Mouse (Mus musculus) liver, adult 2 months (tissue): ENCODE results near the gene Hlcs. TPM values are rescaled to one million over a fixed set of nuclear protein-coding genes. Genes with fewer than 3 reads are reported as not detected.

Source experiments
- DNase-seq: peaks from one replicate; pipeline ENCODE4 v3.0.0-alpha.2; 2011; ENCODE audit warnings: low read depth, low spot score; ENCODE audit errors: extremely low read depth
- H3K27ac ChIP-seq: fragments of 200-500 bp; replicated peaks from 2 replicates; pipeline ENCODE4 v1.5.1; 2012; ENCODE audit warnings: low read depth, mild to moderate bottlenecking, control low read depth, inconsistent platforms, low read length; ENCODE audit not compliant: insufficient read depth
- H3K27me3 ChIP-seq: fragments of 200-500 bp; 2 replicates; pipeline ENCODE4 v1.6.1; 2012; ENCODE audit warnings: mild to moderate bottlenecking, moderate library complexity, low read length, inconsistent platforms; ENCODE audit not compliant: control insufficient read depth, insufficient read depth
- H3K36me3 ChIP-seq: fragments of 200-500 bp; 2 replicates; pipeline ENCODE4 v1.6.1; 2012; ENCODE audit warnings: low read length, inconsistent platforms; ENCODE audit not compliant: control insufficient read depth, insufficient read depth
- H3K4me1 ChIP-seq: fragments of 200-500 bp; 2 replicates; pipeline ENCODE4 v1.6.1; 2011; ENCODE audit warnings: low read length; ENCODE audit not compliant: control insufficient read depth, insufficient read depth
- H3K4me3 ChIP-seq: fragments of 200-500 bp; 2 replicates; pipeline ENCODE4 v1.5.1; 2011; ENCODE audit warnings: low read depth, mild to moderate bottlenecking, control low read depth, low read length, moderate library complexity; ENCODE audit not compliant: insufficient read depth
- H3K79me2 ChIP-seq: fragments of 200-500 bp; 2 replicates; pipeline ENCODE4 v1.6.1; 2012; ENCODE audit warnings: inconsistent platforms, mild to moderate bottlenecking, low read length, moderate library complexity; ENCODE audit not compliant: control insufficient read depth, insufficient read depth
- H3K9ac ChIP-seq: fragments of 200-500 bp; 2 replicates; pipeline ENCODE4 v1.6.1; 2012; ENCODE audit warnings: low read depth, mild to moderate bottlenecking, control low read depth, inconsistent platforms, low read length
- CTCF ChIP-seq: fragments of 200-500 bp; IDR thresholded peaks from 2 replicates; pipeline ENCODE4 v1.5.1; 2011; ENCODE audit warnings: low read depth, low read length, control low read depth
- POLR2A ChIP-seq: fragments of 200-500 bp; IDR thresholded peaks from 2 replicates; pipeline ENCODE4 v1.6.1; 2011; ENCODE audit warnings: low read length, control low read depth; ENCODE audit not compliant: insufficient read depth; ENCODE audit errors: extremely low read depth
- WGBS: fragments of 180-500 bp; shearing (Covaris S2); methylation state at CpG from one replicate; pipeline ENCODE4 v1.1.7; 2018; 5-methylcytosine and 5-hydroxymethylcytosine counted together
- polyA plus RNA-seq: library from polyadenylated mRNA; depleted of rRNA; stranded (reverse); fragments of >200 nt; gene quantifications from 2 replicates; pipeline ENCODE4 v1.2.3, GENCODE M21; 2012
- total RNA-seq: library from RNA; depleted of rRNA; stranded (reverse); fragments of >200 nt; gene quantifications from 2 replicates; pipeline ENCODE4 v1.2.3, GENCODE M21; 2014

Hlcs gene
- total and polyA plus RNA-seq, 2 experiments: 6.0 to 7.2 TPM

GRCm38 (mm10) chr16:94255035-94255434, 58.3 kb downstream of the Hlcs start:
- H3K27me3 ChIP-seq: no peaks in the 10 kb centered on the region
- 93% methylated on average over 6 of the region's 6 CpGs for WGBS

DNA sequence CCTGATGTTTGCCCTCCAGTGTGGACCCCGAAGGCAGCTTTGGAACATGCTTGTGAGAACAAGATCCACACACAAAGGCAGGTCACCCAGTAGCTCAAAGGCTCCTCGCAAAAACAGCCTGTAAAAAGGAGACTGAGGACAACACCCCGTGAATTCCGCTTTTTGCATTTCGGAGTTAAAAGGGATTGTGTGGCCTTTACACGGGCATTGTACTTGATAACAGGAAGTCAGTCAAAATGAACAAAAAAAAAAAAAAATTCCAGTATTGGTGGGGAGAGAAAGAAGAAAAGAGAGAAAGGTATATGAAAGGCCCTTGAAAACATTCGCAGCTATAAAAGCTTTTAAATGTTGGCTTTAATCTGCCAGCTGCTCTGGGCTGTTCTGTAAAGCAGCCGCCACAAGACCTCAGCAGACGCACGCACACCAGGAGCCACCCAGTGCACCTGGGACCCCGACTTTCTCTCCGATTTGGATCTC, 58.9 kb downstream of the Hlcs start:
- no peak overlapping the region for H3K27ac ChIP-seq
- no peaks in the 10 kb centered on the region for H3K36me3 ChIP-seq
- WGBS: 90% methylated on average over 12 of the region's 12 CpGs

More at GRCm38 (mm10) chr16:94255035-94255434, 58.3 kb downstream of the Hlcs start:
- Histone ChIP-seq H3K4me1 (no peaks in the 10 kb centered on the region), H3K4me3 (no peak overlapping the region), H3K27ac (no peak overlapping the region), H3K36me3 (no peaks in the 10 kb centered on the region), H3K9ac (no peak overlapping the region), H3K79me2 (no peaks in the 10 kb centered on the region)
- DNase-seq: no peak
- TF ChIP-seq POLR2A: no peak
- no peak for TF ChIP-seq CTCF

DNA sequence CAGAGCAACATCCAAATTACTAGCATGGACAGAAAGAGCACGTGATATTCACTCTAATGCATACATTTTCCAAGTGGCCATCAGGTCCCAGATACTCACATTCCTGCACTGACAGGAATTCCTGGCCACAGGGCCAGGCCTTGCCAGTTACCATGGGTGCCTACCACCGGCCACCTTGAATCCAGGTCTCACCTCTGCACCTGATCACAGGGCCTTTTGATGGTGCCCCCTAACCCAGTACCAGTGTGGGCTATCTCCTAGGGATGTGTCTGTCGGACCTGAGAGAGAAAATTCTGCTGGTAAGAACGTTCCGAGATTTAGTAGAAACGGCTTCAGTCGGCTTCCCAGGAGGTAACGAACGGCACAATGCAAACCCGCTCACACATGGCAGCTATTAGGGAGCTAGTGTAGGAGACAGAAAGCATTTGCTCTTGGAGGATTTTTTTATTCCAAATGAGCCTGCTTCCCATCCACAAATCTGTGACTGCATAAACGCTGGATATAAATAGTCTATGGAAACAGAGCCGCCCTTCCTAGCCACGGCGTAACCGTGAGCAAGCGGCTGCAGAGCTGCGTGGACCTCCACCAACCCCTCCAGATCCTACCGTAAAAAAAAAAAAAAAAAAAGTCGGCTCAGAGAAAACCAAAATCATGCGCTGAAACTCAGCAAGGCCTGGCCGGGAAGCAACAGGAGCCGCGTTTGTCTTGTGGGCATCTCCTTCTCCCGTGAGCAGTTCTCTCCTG, 59.5 kb downstream of the Hlcs start:
- TF ChIP-seq POLR2A (no peak), CTCF (no peak)

More for the DNA sequence above, 58.9 kb downstream of the Hlcs start:
- Histone ChIP-seq H3K27me3 (no peaks in the 10 kb centered on the region), H3K4me1 (no peaks in the 10 kb centered on the region), H3K4me3 (no peak overlapping the region), H3K9ac (no peak overlapping the region), H3K79me2 (no peaks in the 10 kb centered on the region)
- no peak for DNase-seq
- TF ChIP-seq POLR2A (no peak), CTCF (no peak)

DNA sequence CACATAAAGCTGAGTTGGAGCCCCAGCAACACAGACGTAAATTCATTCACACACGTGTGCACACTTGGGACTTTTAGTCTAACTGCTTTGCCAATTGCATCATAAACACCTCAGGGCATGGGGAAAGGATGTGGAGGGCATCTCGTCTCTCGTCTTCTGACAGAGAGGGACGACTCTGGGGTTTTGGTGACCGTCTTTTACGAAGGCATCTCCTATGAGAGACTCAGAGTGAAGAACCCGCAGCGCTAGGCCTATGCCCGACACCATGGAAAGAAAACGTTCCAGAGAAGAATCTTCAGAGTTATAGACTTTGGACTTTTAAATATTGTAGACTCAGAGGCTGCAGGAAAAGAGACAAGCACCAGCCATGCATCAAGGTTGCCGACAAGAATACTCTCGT, 61.6 kb downstream of the Hlcs start:
- Histone ChIP-seq H3K36me3 (no peaks in the 10 kb centered on the region), H3K27ac (no peak overlapping the region), H3K4me3 (no peak overlapping the region), H3K4me1 (no peaks in the 10 kb centered on the region), H3K27me3 (no peaks in the 10 kb centered on the region), H3K9ac (no peak overlapping the region), H3K79me2 (no peaks in the 10 kb centered on the region)
- no peak for TF ChIP-seq POLR2A
- no peak for TF ChIP-seq CTCF
- no peak for DNase-seq
- 89% methylated on average over 13 of the region's 13 CpGs for WGBS

More for the DNA sequence above, 59.5 kb downstream of the Hlcs start:
- no peak overlapping the region for H3K27ac ChIP-seq
- DNase-seq: no peak
- no peak overlapping the region for H3K4me3 ChIP-seq
- no peaks in the 10 kb centered on the region for H3K4me1 ChIP-seq
- WGBS: 94% methylated on average over 24 of the region's 24 CpGs
- no peaks in the 10 kb centered on the region for H3K36me3 ChIP-seq
- H3K79me2 ChIP-seq: no peaks in the 10 kb centered on the region
- H3K27me3 ChIP-seq: no peaks in the 10 kb centered on the region
- H3K9ac ChIP-seq: no peak overlapping the region

DNA sequence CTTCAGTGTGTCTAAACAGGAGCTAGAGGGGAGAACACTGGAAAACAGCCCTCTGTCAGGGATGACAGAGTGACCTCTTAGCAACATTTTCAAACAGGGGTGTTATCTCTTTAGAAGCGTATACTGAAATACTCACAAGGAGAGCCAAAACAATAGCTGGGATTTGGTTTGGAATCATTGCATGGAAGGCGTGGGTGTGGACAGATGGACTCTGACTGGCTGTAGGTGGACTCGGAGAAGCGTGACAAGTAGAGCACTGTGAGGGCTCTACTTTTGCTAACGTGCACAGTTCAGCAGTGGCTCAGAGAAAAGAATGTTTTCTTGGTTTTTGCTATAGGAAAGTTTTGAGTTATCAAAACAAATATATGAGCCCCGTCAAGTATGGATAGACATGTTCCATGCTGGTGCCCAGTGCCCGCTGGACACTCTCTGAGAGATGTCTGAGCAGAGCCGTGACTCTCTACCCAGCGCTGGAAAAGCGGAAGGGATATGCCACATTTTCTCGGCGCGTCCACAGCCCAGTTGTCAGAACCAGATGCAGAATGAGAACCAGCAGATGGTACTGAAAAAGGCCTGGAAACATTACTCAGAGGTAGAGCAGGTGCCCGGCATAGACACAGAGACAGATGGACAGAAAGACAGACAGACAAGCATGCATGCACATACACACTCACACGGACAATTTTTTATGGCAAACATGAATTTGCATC, 62.6 kb downstream of the Hlcs start:
- Histone ChIP-seq H3K4me1 (no peaks in the 10 kb centered on the region), H3K9ac (no peak overlapping the region), H3K27ac (no peak overlapping the region), H3K79me2 (no peaks in the 10 kb centered on the region), H3K36me3 (no peaks in the 10 kb centered on the region), H3K27me3 (no peaks in the 10 kb centered on the region), H3K4me3 (no peak overlapping the region)
- 88% methylated on average over 15 of the region's 15 CpGs for WGBS
- DNase-seq: no peak
- TF ChIP-seq CTCF: no peak
- no peak for TF ChIP-seq POLR2A
